Mouse (Mus musculus) testis, adult 2 months (tissue): ENCODE measurements around the gene Ppan.

Source experiments
- CTCF ChIP-seq: fragments of 200-500 bp; IDR thresholded peaks from 2 replicates; pipeline ENCODE4 v1.5.1; 2012; ENCODE audit warnings: low read depth, mild to moderate bottlenecking, inconsistent platforms, low read length, moderate library complexity; ENCODE audit not compliant: control insufficient read depth, insufficient read depth, insufficient replicate concordance
- POLR2A ChIP-seq: fragments of 200-500 bp; IDR thresholded peaks from 2 replicates; pipeline ENCODE4 v1.6.1; 2012; ENCODE audit warnings: low read depth, mild to moderate bottlenecking, inconsistent platforms, low read length, moderate library complexity; ENCODE audit not compliant: control insufficient read depth

GRCm38 (mm10) chr9:20850179-20850578, 37.8 kb upstream of the Ppan start:
- no peak for TF ChIP-seq POLR2A
- TF ChIP-seq CTCF, result no peak
